Mouse (Mus musculus) heart, adult 2 months (tissue): ENCODE results near the gene Mkln1.

Experiments used
- CTCF ChIP-seq: fragments of 200-600 bp; IDR thresholded peaks from 2 replicates; pipeline ENCODE4 v1.8.1; 2022; ENCODE audit warnings: antibody characterized with exemption, mild to moderate bottlenecking, moderate library complexity
- EP300 ChIP-seq: fragments of 200-500 bp; IDR thresholded peaks from 2 replicates; pipeline ENCODE4 v1.6.1; 2011; ENCODE audit warnings: low read depth, low read length, control low read depth; ENCODE audit not compliant: insufficient read depth
- POLR2A ChIP-seq: fragments of 200-500 bp; IDR thresholded peaks from 2 replicates; pipeline ENCODE4 v1.6.1; 2011; ENCODE audit warnings: mild to moderate bottlenecking, low read depth, low read length, control low read depth; ENCODE audit not compliant: insufficient read depth

GRCm38 (mm10) chr6:31445258-31445657 is 46.7 kb downstream of the Mkln1 start:
- no peak for TF ChIP-seq CTCF
- TF ChIP-seq EP300 = no peak
- no peak for TF ChIP-seq POLR2A
